Mouse (Mus musculus): ENCODE data around the gene Gm3127. TPM values are rescaled to one million over a fixed set of nuclear protein-coding genes. Genes with fewer than 3 reads are reported as not detected.
"Not testable (repeated sequence)": the region's sequence is repeated elsewhere in the genome, so short reads cannot be mapped to it uniquely, and the experiment has no call there.

Gene Gm3127
- polyA plus RNA-seq (2015; fragmentation: Nextera tagmentation; extraction: Ambion mirVana) = not detected in 2 replicates

GRCm38 (mm10) chr14:4164730-4165129, at the start of gene Gm3127:
Gene Gm3127 (plus strand): TSS chr14:4165030.
- not testable (repeated sequence) for H3K4me2 ChIP-seq (replicated peaks; ENCODE audit: low read depth, low read length); H3K36me3 ChIP-seq (ENCODE audit: insufficient read depth, low read length); H3K9ac ChIP-seq (replicated peaks; ENCODE audit: low read length); H3K9me3 ChIP-seq (ENCODE audit: low read length); ATAC-seq (ENCODE audit: low FRiP score, low TSS enrichment); H3K4me3 ChIP-seq (ENCODE audit: low read length); H3K27ac ChIP-seq (ENCODE audit: low read length); H3K4me1 ChIP-seq (ENCODE audit: insufficient read depth, low read length); H3K27me3 ChIP-seq (ENCODE audit: insufficient read depth, low read length)
- WGBS = no CpG with 5 or more reads among the region's 2 CpGs

- ATAC-seq (ENCODE audit: low FRiP score, low TSS enrichment); H3K4me3 ChIP-seq (ENCODE audit: low read length); H3K4me1 ChIP-seq (ENCODE audit: insufficient read depth, low read length); H3K27me3 ChIP-seq (ENCODE audit: insufficient read depth, low read length); H3K27ac ChIP-seq (ENCODE audit: low read length); H3K9ac ChIP-seq (replicated peaks; ENCODE audit: low read length); H3K36me3 ChIP-seq (ENCODE audit: insufficient read depth, low read length); H3K9me3 ChIP-seq (ENCODE audit: low read length); H3K4me2 ChIP-seq (replicated peaks; ENCODE audit: low read depth, low read length): not testable (repeated sequence)
- 91% methylated on average over 3 of the region's 4 CpGs for WGBS
Observed at GRCm38 (mm10) chr14:4141646-4142045, 23.2 kb upstream of the Gm3127 start.

GRCm38 (mm10) chr14:4182030-4182429, 17.2 kb downstream of the Gm3127 start:
- not testable (repeated sequence) for H3K36me3 ChIP-seq (ENCODE audit: insufficient read depth, low read length); H3K27ac ChIP-seq (ENCODE audit: low read length); ATAC-seq (ENCODE audit: low FRiP score, low TSS enrichment); H3K27me3 ChIP-seq (ENCODE audit: insufficient read depth, low read length); H3K9me3 ChIP-seq (ENCODE audit: low read length); H3K9ac ChIP-seq (replicated peaks; ENCODE audit: low read length); H3K4me1 ChIP-seq (ENCODE audit: insufficient read depth, low read length)
- 16% methylated on average over 5 of the region's 14 CpGs for WGBS
- peak overlapping the region; percentile 53 for H3K4me2 ChIP-seq (replicated peaks; ENCODE audit: low read depth, low read length)
- peak overlapping the region; percentile 24 for H3K4me3 ChIP-seq (ENCODE audit: low read length)

- ATAC-seq (ENCODE audit: low FRiP score, low TSS enrichment); H3K9me3 ChIP-seq (ENCODE audit: low read length); H3K36me3 ChIP-seq (ENCODE audit: insufficient read depth, low read length); H3K27me3 ChIP-seq (ENCODE audit: insufficient read depth, low read length); H3K27ac ChIP-seq (ENCODE audit: low read length); H3K9ac ChIP-seq (replicated peaks; ENCODE audit: low read length); H3K4me1 ChIP-seq (ENCODE audit: insufficient read depth, low read length): not testable (repeated sequence)
- Histone ChIP-seq H3K4me3 (ENCODE audit: low read length) (peak within 1 kb of the TSS; percentile 24), H3K4me2 (replicated peaks; ENCODE audit: low read depth, low read length) (peak within 1 kb of the TSS; percentile 53)
- 13% methylated on average over 38 of the region's 59 CpGs for WGBS
Observed at GRCm38 (mm10) chr14:4182491-4183210, 17.8 kb downstream of the Gm3127 start, which contains the start of gene Gm2974. Gene Gm2974 (plus strand): TSS chr14:4182576.

GRCm38 (mm10) chr14:4183375-4183774, 18.5 kb downstream of the Gm3127 start:
- ATAC-seq (ENCODE audit: low FRiP score, low TSS enrichment); H3K4me3 ChIP-seq (ENCODE audit: low read length); H3K36me3 ChIP-seq (ENCODE audit: insufficient read depth, low read length); H3K27ac ChIP-seq (ENCODE audit: low read length); H3K9me3 ChIP-seq (ENCODE audit: low read length); H3K27me3 ChIP-seq (ENCODE audit: insufficient read depth, low read length); H3K4me1 ChIP-seq (ENCODE audit: insufficient read depth, low read length); H3K9ac ChIP-seq (replicated peaks; ENCODE audit: low read length); H3K4me2 ChIP-seq (replicated peaks; ENCODE audit: low read depth, low read length): not testable (repeated sequence)
- 20% methylated on average over 3 of the region's 10 CpGs for WGBS

Other genes starting within 250 kb of the Gm3127 start
- gene Gm3029, start 233.3 kb upstream of the Gm3127 start, polyA plus RNA-seq (2015; fragmentation: Nextera tagmentation; extraction: Ambion mirVana) = not detected in 2 replicates
- gene Gm3095, start 201.5 kb upstream of the Gm3127 start, polyA plus RNA-seq (2015; fragmentation: Nextera tagmentation; extraction: Ambion mirVana) = 0.21 TPM in 1 of 2 replicates, not detected in the other
- gene Gm3099, start 166.6 kb upstream of the Gm3127 start, polyA plus RNA-seq (2015; fragmentation: Nextera tagmentation; extraction: Ambion mirVana) = not detected in 2 replicates
- gene Gm5796, start 141.1 kb upstream of the Gm3127 start, polyA plus RNA-seq (2015; fragmentation: Nextera tagmentation; extraction: Ambion mirVana) = not detected in 2 replicates
- not detected in 2 replicates for gene Gm3115, start 80.9 kb upstream of the Gm3127 start, polyA plus RNA-seq (2015; fragmentation: Nextera tagmentation; extraction: Ambion mirVana)
- gene Gm8108, start 54.5 kb upstream of the Gm3127 start, polyA plus RNA-seq (2015; fragmentation: Nextera tagmentation; extraction: Ambion mirVana) = 0.21 TPM in 1 of 2 replicates, not detected in the other
- 0.29 and 0.37 TPM in 2 replicates for gene Gm2974, start 17.5 kb downstream of the Gm3127 start, polyA plus RNA-seq (2015; fragmentation: Nextera tagmentation; extraction: Ambion mirVana)
- not detected in 2 replicates for gene Gm3138, start 84.6 kb downstream of the Gm3127 start, polyA plus RNA-seq (2015; fragmentation: Nextera tagmentation; extraction: Ambion mirVana)
- not detected in 2 replicates for gene Gm3149, start 152.3 kb downstream of the Gm3127 start, polyA plus RNA-seq (2015; fragmentation: Nextera tagmentation; extraction: Ambion mirVana)
- 0.12 TPM in 1 of 2 replicates, not detected in the other for gene 2610042L04Rik, start 169.7 kb downstream of the Gm3127 start, polyA plus RNA-seq (2015; fragmentation: Nextera tagmentation; extraction: Ambion mirVana)
- gene Gm3159, start 232.5 kb downstream of the Gm3127 start, polyA plus RNA-seq (2015; fragmentation: Nextera tagmentation; extraction: Ambion mirVana) = not detected in 2 replicates

All from kidney, embryonic 16.5 days (tissue).